Mouse (Mus musculus) layer of hippocampus, adult 8-10 months (tissue): ENCODE measurements around the gene Als2cr12. TPM values are rescaled to one million over a fixed set of nuclear protein-coding genes. Genes with fewer than 3 reads are reported as not detected.
A peak's percentile ranks its signal among the peaks of the same experiment; 100 is the strongest.
"Not testable (repeated sequence)": the region's sequence is repeated elsewhere in the genome, so short reads cannot be mapped to it uniquely, and the experiment has no call there.

ENCODE experiments used
- DNase-seq, 2 experiments: peaks; one replicate each; pipeline ENCODE4 v3.0.0; 2022; ENCODE audit warnings: low spot score in 2 of 2
- total RNA-seq, 4 experiments: library from RNA; stranded (reverse); gene quantifications; 2 replicates each; pipeline ENCODE4 v1.2.4; 2022

Als2cr12 gene
- total RNA-seq, 4 experiments from 2014 or later = not detected

DNA sequence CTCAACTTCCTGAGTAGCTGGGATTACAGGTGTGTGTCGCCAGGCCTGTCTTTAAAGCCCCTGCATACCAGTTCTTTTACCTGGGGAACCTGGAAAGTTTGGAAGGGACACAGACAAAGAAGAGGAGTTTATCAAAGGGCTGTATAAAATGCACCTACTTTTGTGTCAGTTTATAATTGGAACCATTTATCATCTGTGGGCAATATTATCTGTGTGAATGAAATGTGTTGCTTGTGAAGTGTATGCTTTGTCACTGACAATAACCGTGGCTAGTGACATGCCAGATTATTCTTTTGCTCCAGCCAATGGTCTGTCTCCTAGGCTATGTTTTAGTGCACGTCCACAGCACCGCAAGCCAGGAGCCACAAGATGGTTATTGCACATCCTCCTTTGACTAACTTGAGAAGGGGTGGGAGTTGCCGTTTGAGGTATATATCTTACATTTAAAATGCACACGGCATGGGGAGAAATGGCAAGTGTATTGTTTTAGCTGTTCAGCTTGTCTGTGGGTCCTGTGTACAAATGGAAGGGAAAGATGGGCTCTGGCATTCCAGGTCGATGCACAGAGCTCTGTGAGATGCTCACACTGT is 23.7 kb upstream of the Als2cr12 start:
- no peak for DNase-seq

GRCm38 (mm10) chr1:58717589-58718270 is 21.9 kb upstream of the Als2cr12 start:
- DNase-seq = no peak

DNA sequence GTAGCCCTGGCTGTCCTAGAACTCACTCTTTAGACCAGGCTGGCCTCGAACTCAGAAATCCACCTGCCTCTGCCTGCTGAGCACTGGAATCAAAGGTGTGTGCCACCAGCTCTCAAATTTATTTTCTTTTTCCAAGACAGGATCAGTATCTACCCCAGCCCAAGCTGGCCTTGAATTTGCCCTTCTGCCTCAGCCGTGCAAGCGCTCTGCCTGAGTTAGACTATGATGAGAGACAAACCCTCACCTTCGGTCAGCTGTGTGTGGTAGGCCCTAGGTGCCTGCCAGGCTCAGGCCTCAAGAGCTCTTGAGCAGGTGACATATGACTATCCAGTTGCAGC is 21.1 kb upstream of the Als2cr12 start:
- no peak for DNase-seq

DNA sequence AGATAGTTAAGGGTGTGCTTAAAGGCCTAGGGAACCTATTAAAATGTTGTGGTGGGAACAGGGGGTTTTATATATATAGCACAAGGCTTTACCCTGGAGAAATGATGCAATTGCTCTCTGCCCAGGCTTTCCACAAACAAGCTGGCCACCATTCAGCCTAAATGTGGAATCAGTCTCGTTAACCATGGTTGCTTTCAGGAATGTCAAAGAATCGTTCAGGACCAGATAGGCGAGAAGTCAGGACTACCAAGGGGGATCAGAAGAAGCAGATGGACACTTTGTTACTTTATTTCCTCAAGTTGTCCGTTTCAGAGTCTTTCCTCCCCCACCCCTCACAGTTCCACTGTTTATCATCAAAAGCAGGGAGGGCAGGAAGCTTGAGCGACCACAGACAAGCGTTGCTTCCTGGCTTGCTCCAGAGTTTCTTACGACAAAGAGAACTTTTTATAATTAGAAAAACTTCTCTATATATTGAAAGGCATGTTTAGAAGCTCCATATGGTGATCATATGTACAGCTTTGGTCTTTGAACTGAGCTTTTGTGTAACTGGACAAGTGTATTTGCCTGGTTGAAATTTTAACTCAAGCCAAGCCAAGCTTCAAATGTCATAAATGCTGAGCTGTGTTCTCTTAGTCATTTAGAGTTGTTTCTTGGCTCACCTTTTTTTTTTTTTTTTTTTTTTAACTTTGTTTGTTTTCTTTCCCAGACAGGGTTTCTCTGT is 20.5 kb upstream of the Als2cr12 start:
- no peak for DNase-seq

GRCm38 (mm10) chr1:58715536-58715935 is 19.7 kb upstream of the Als2cr12 start:
- no peak for DNase-seq

DNA sequence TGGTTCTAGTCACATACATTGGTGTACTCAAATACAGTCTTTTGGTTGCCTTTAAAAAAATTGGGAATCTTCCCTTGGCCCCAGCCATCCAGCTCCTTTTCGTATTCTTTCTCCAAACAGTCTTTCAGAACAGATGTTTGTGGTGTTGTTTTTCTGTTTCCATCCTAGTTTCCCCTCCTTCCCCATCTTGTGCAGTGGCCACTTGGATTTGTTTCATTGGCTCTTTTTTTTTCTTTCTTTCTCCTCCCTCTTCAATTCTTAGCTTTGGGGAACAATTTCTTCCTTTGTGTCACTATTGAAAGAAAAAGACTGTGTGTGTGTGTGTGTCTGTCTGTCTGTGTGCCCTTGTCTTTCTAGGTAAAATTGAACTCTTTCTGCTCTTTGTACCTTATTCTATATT is 18.6 kb upstream of the Als2cr12 start:
- DNase-seq = no peak

GRCm38 (mm10) chr1:58713893-58714231 is 18.1 kb upstream of the Als2cr12 start:
- peak; percentile 28 to 46 for DNase-seq

DNA sequence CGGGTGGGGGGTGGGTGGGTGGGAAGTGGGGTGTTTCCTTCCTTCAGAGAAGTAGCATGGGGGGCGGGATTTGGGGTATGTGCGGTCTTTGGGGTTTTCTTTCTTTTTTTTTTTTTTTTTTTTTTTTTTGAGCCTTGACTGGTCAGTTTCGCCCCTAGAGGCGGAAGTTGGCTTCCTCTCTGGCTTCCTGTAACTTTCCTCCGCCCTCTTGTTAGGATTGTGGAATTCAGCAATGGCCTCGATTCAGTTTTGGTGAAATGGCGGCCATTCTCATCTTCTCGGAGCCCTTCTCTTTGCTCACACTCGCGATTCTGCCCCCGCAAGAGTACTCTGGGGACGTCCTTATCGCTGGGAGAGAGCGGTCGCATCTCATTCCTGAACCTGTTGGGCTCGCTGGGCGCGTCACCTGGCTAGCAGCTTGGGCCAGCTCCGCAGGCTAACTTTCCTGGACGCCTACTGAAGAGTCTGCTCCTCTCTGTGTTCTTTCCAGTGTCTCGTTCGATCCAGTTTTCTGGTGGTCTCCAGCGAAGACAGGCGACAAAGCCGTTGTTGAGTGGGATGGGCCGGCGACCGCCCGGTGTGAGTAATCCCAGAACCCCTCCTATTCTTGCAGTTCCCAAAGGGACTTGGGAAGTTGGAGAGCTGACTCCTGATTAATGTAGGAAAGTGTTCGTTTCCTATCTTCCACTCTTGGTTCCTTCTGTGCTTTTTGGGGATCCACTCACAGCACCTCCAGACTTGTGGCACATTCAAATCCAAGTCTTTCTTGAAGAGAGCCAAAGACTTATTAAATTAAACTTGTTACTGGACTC is 17.5 kb upstream of the Als2cr12 start:
- DNase-seq = peak in 1 of 2 experiments; percentile 25

GRCm38 (mm10) chr1:58712076-58713061 is 16.6 kb upstream of the Als2cr12 start:
- DNase-seq = peak in 1 of 2 experiments; percentile 16

- peak in 1 of 2 experiments; percentile 35 for DNase-seq
Measured at GRCm38 (mm10) chr1:58711365-58712016, 15.7 kb upstream of the Als2cr12 start, which contains the start of gene Cflar. Gene Cflar, plus strand, starts transcription at chr1:58711508.

- DNase-seq = no peak
Measured at GRCm38 (mm10) chr1:58710711-58711364, 15.0 kb upstream of the Als2cr12 start.

DNA sequence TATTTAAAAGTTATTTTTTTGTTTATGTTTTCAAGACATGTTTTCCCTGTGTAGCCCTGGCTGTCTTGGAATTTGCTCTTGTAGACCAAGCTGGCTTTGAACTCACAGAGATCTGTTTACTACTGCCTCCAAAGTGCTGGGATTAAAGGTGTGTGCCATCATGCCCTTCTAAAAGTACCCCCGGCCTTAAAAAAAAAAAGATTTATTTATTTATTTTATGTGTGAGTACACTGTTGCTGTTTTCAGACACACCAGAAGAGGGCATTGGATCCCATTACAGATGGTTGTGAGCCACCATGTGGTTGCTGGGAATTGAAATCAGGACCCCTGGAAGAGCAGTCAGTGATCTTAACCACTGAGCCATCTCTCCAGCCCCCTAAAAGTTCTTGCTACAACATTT is 14.3 kb upstream of the Als2cr12 start:
- DNase-seq = not testable (repeated sequence)

DNA sequence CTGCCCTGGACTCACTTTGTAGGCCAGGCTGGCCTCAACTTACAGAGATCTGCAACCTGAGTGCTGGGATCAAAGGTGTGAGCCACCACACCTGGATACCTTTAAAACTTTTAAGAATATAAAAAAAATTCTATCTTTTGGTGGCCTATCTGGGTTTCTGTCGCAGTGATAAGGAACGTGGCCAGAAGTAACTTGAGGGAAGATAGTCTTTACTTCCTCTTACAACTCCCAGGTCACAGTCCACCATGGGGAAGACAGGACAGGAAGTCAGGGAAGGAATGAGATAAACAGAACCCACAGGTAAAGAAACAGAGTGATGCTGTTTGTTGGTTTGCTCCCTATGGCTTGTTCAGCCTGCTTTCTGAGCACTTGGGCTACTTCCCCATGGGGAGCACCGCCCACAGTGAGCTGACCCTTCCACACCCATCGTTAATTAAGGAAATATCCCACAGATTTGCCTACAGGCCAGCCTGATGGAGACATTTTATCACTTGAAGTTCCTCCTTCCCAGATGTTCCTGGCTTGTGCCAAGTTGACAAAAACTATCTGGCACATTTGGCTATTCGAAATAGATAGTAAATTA is 4.9 kb upstream of the Als2cr12 start:
- DNase-seq = not testable (repeated sequence)

- no peak for DNase-seq
Measured at GRCm38 (mm10) chr1:58699988-58700387, 4.2 kb upstream of the Als2cr12 start.

DNA sequence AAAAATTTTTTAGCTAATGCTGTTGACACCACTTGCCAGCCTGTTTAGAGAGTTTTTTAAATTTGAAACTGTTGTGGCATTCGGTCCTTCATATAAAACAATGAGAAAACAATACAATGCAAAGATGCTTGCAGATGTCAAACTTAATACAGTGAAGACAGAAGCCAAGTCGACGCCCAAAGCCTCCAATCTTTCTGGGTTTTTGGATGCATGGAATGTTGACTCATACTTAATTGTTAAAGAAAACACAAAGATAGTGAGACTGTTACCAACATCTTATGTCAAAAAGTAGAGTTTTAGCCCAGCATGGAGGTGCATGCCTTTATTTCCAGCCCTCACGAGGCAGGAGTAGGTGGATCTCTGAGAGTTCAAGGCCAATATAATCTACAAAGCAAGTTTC is 3.0 kb upstream of the Als2cr12 start:
- DNase-seq = no peak

DNA sequence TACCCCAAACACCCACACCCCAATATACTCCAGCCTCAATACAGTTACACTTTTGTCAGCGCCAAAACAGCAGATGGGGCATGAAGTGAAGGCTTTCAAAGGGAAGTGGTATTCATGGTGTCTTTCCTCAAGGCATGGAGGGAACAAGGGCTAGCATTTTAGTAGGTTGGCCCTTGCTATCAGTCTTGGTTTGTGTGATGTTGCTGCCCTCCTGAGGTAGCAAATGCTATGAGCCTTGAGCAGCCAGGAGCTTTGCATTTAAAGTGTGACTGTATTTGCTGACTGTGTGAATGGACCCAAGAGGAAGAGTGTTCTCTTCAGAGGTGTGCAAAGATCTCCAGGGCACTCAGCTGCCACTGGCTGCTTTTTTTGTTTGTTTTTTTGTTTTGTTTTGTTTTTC is 1.8 kb upstream of the Als2cr12 start:
- peak; percentile 33 to 37 for DNase-seq

- DNase-seq = no peak
Measured at GRCm38 (mm10) chr1:58693696-58694095, 2.1 kb downstream of the Als2cr12 start.

DNA sequence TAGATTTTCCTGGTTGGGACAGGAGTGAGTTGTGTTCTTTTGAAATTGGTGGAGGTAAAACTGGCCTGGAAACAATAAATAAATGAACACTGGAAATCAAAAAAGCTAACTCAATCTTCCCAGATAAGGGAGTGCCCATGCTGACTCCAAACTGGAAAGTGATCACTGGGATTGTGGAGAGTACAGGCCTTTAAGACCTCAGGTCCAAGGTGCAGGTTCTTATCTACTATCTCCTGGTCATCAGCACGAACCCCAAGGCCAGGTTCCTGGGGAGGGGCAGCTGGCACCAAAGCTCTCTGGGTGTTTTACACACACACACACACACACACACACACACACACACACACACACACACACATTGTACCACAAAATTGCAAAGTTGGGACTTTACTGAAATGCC is 4.1 kb downstream of the Als2cr12 start:
- not testable (repeated sequence) for DNase-seq

DNA sequence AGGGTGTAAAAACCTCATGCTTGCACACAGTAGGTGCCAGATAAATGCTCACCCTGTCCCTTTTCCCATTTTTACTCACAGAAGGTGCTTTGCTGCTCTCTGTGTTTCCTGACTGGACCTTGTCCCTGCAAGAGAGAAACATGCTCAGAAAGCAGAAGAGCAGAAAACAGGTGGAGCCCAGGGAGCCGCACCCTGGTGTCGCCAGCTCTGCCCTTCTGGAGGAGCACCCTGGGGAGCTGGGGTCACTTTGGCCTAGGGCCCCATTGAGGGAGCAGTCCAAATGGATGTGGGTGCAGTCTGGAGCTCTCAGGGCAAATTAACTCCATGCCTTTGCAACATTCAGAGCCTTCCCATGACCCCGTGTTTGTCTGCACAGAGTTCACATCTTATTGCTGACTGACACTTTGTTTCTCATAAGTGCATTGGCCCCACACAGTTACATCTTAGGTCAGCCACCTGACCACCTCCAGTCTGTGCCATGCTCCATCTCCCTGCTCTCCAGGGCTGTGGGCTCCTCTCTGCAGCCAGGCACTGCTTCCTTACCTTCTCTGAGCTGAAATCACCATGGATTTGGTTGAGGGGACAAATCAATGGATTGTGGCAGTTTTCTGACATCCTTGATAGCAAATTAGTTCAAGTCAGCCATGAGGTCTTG is 4.8 kb downstream of the Als2cr12 start:
- DNase-seq = not testable (repeated sequence)
